Mouse (Mus musculus) pancreas, adult 10 weeks (tissue): ENCODE measurements around the gene Inafm1. TPM values are rescaled to one million over a fixed set of nuclear protein-coding genes. Genes with fewer than 3 reads are reported as not detected.

Experiments
- polyA plus RNA-seq: library from polyadenylated mRNA; stranded (reverse); fragments of 350-450 nt; fragmentation: Illumina TruSeq; extraction: RNeasy Lipid Tissue Mini Kit (QIAGEN cat#74804); gene quantifications from one replicate; pipeline ENCODE4 v1.2.3, GENCODE M21; 2015; ENCODE audit warnings: low read depth, low replicate concordance; ENCODE audit not compliant: insufficient read depth

The Inafm1 gene
- 6.4 TPM for polyA plus RNA-seq

GRCm38 (mm10) chr7:16273081-16273765 lies at the start of gene Inafm1:
Inafm1 (minus strand) TSS chr7:16273617.

GRCm38 (mm10) chr7:16308093-16308492 lies 34.7 kb upstream of the Inafm1 start, which contains the start of gene Bbc3:
Bbc3 (plus strand) TSS chr7:16308393.

GRCm38 (mm10) chr7:16286026-16286961 lies 12.9 kb upstream of the Inafm1 start, which contains the start of gene Ccdc9:
Ccdc9 (minus strand) TSS chr7:16286795.

GRCm38 (mm10) chr7:16259110-16259590 lies 14.3 kb downstream of the Inafm1 start, which contains the start of gene C5ar1:
C5ar1 (minus strand) TSS chr7:16259540.

GRCm38 (mm10) chr7:16244067-16244466 lies 29.4 kb downstream of the Inafm1 start, which contains the start of gene C5ar2:
C5ar2 (minus strand) TSS chr7:16244154.

Other genes starting within 250 kb of the Inafm1 start
- gene Bicra, start 225.7 kb downstream of the Inafm1 start, polyA plus RNA-seq = 4.8 TPM
- gene Zfp541, start 211.8 kb downstream of the Inafm1 start, polyA plus RNA-seq = not detected
- 57.5 TPM for gene Napa, start 175.2 kb downstream of the Inafm1 start, polyA plus RNA-seq
- gene Kptn, start 153.7 kb downstream of the Inafm1 start, polyA plus RNA-seq = 8.0 TPM
- 0.15 TPM for gene Slc8a2, start 143.8 kb downstream of the Inafm1 start, polyA plus RNA-seq
- gene Meis3, start 98.5 kb downstream of the Inafm1 start, polyA plus RNA-seq = 13.5 TPM
- 40.3 TPM for gene Dhx34, start 51.6 kb downstream of the Inafm1 start, polyA plus RNA-seq
- gene C5ar2, start 29.5 kb downstream of the Inafm1 start, polyA plus RNA-seq = 0.31 TPM
- 2.8 TPM for gene C5ar1, start 14.1 kb downstream of the Inafm1 start, polyA plus RNA-seq
- 24.6 TPM for gene Ccdc9, start 13.2 kb upstream of the Inafm1 start, polyA plus RNA-seq
- gene Bbc3, start 34.8 kb upstream of the Inafm1 start, polyA plus RNA-seq = 7.1 TPM
- gene Sae1, start 114.2 kb upstream of the Inafm1 start, polyA plus RNA-seq = 10.5 TPM
- 10.2 TPM for gene Zc3h4, start 127.3 kb upstream of the Inafm1 start, polyA plus RNA-seq
- gene Tmem160, start 179.2 kb upstream of the Inafm1 start, polyA plus RNA-seq = 25.5 TPM
- gene Npas1, start 204.1 kb upstream of the Inafm1 start, polyA plus RNA-seq = not detected